Comparison of ENCODE assay signal across 9 mouse cellular contexts in the genomic region with DNA sequence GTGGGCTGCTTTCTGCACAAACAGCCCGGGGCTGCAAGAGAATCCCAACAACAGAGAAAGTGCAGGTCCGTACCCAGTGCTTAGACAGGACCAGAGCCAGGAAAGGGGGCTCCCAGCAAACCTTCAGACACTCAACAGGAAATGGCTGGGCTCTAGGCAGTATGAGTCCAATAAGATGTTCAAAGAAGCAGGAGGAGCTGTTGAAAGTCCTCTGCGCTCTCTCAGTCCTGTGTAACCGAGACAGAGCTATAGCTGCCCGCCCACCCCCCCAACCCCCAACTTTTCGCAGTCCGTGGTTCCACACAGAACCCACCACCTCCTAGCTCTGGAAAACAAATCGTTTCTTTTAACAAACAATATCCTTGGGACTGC. TPM values are rescaled to one million over a fixed set of nuclear protein-coding genes. Genes with fewer than 3 reads are reported as not detected.
DNase-seq lines count a peak whose midpoint lies in the region; ATAC-seq and TF ChIP-seq lines count a peak whose summit lies in the region.
"Had no signal": no experiment of that assay in that cellular context is flagged by ENCODE, and none has a peak within 500 bp of the region (broad histone marks: within the 10 kb centered on the region; RNA-seq: fewer than 3 reads in every experiment).

No protein-coding gene starts in this region.

- peak overlapping the region; percentile 64 for H3K27ac ChIP-seq in heart, adult 2 months
- no peak overlapping the region for H3K27ac ChIP-seq in forebrain, embryonic 14.5 days (ENCODE audit: low read depth, low read length)

- H3K4me1 ChIP-seq in heart, adult 2 months (ENCODE audit: control insufficient read depth, insufficient read depth, low read length), result no peaks in the 10 kb centered on the region
- H3K4me1 ChIP-seq in forebrain, embryonic 14.5 days (ENCODE audit: control insufficient read depth, insufficient read depth, low read length), result peaks cover 3% of the 10 kb centered on the region

- no peak for TF ChIP-seq POLR2A in heart, adult 2 months (IDR thresholded peaks at IDR 0.05; ENCODE audit: insufficient read depth, low read depth, low read length)
- no peak for TF ChIP-seq POLR2A in myocyte (IDR thresholded peaks at IDR 0.05; ENCODE audit: insufficient read length, low read depth)

- peaks cover 3% of the 10 kb centered on the region for H3K27me3 ChIP-seq in heart, adult 2 months (ENCODE audit: control insufficient read depth, insufficient read depth, low read length)
- H3K27me3 ChIP-seq in forebrain, embryonic 14.5 days (replicated peaks; ENCODE audit: control insufficient read depth, insufficient read depth, low read length), result 0 out of 2 replicates have a peak, but pooled peaks cover 10% of the 10 kb centered on the region
- peaks cover 66% of the 10 kb centered on the region for H3K27me3 ChIP-seq in myocyte (ENCODE audit: control insufficient read depth, insufficient read depth, insufficient read length)

- H3K36me3 ChIP-seq in heart, adult 2 months (ENCODE audit: control insufficient read depth, insufficient read depth, low read length), result no peaks in the 10 kb centered on the region
- H3K36me3 ChIP-seq in forebrain, embryonic 14.5 days (ENCODE audit: control insufficient read depth, insufficient read depth, low read length), result no peaks in the 10 kb centered on the region
- no peaks in the 10 kb centered on the region for H3K36me3 ChIP-seq in myocyte (ENCODE audit: control insufficient read depth, insufficient read depth)

- H3ac ChIP-seq in myocyte (ENCODE audit: control insufficient read depth, insufficient read length), result no peak overlapping the region

- intact Hi-C loops in heart, adult 2 months (cut with DNase I), result no loop called here
- intact Hi-C loops in heart, postnatal 25 days (cut with DNase I), result no loop called here

- TF ChIP-seq CTCF in heart, adult 2 months (IDR thresholded peaks at IDR 0.05), result no peak

- DNase-seq in heart, adult 2 months, result no peak
- no peak for DNase-seq in heart, postnatal 25 days (ENCODE audit: low spot score)
- DNase-seq in forebrain, embryonic 14.5 days (ENCODE audit: low spot score), result peak; percentile 7
- DNase-seq in kidney, postnatal 4 days, result peak; percentile 31 to 47
- DNase-seq in cerebellum, adult 11 months, result no peak
- DNase-seq in adrenal gland, postnatal 25 days, result no peak
- DNase-seq in MN1 (ENCODE audit: low spot score), result no peak

- WGBS in heart, adult 2 months, result 7% methylated on average over 8 of the region's 8 CpGs
- WGBS in forebrain, embryonic 14.5 days, result 3% methylated on average over 8 of the region's 8 CpGs

- no peaks in the 10 kb centered on the region for H3K9me3 ChIP-seq in forebrain, embryonic 14.5 days (replicated peaks; ENCODE audit: control insufficient read depth, low read length)

- no peaks in the 10 kb centered on the region for H3K79me2 ChIP-seq in heart, adult 2 months (replicated peaks; ENCODE audit: control insufficient read depth, insufficient read depth, low read length)
- H3K79me2 ChIP-seq in myocyte (ENCODE audit: control insufficient read depth, insufficient read depth), result no peaks in the 10 kb centered on the region

- H3K4me2 ChIP-seq in forebrain, embryonic 14.5 days (ENCODE audit: low read length), result peak overlapping the region; percentile 100
- peak overlapping the region; percentile 65 for H3K4me2 ChIP-seq in myocyte (ENCODE audit: low read depth)

- no peak for ATAC-seq in forebrain, embryonic 14.5 days

- H3K9ac ChIP-seq in heart, adult 2 months (ENCODE audit: low read depth, low read length), result peak overlapping the region; percentile 58
- peak overlapping the region; percentile 58 for H3K9ac ChIP-seq in forebrain, embryonic 14.5 days (ENCODE audit: low read length)

- peak overlapping the region; percentile 53 for H3K4me3 ChIP-seq in heart, adult 2 months
- peak overlapping the region; percentile 52 for H3K4me3 ChIP-seq in forebrain, embryonic 14.5 days (ENCODE audit: low read depth, low read length)
- H3K4me3 ChIP-seq in myocyte, result no peak overlapping the region
- H3K4me3 ChIP-seq: erythroblast, embryonic 14.5 days had no signal

- no peak for TF ChIP-seq EP300 in heart, adult 2 months (IDR thresholded peaks at IDR 0.05; ENCODE audit: insufficient read depth, low read depth, low read length)

TF ChIP-seq in myocyte, 11 proteins besides CTCF, POLR2A, EP300 and RAD21:
- TF ChIP-seq USF1 (IDR thresholded peaks at IDR 0.05; ENCODE audit: low read depth), result no peak
- no peak for TF ChIP-seq TCF12 (IDR thresholded peaks at IDR 0.05; ENCODE audit: insufficient read depth, poor library complexity, severe bottlenecking)
- no peak for TF ChIP-seq REST (IDR thresholded peaks at IDR 0.05; ENCODE audit: insufficient read depth, insufficient read length)
- TF ChIP-seq MAX (IDR thresholded peaks at IDR 0.05; ENCODE audit: low read depth), result no peak
- TF ChIP-seq MYOG (IDR thresholded peaks at IDR 0.05; ENCODE audit: control insufficient read depth in 1 of 3, insufficient read depth in 1 of 3, insufficient read length in 2 of 3, low read depth in 2 of 3), result no peak
- TF ChIP-seq CEBPB (IDR thresholded peaks at IDR 0.05; ENCODE audit: insufficient read depth, poor library complexity, severe bottlenecking), result no peak
- TF ChIP-seq MYOD1 (IDR thresholded peaks at IDR 0.05; ENCODE audit: control insufficient read depth in 1 of 3, insufficient read length in 2 of 3, low read depth in 2 of 3), result no peak
- no peak for TF ChIP-seq E2F4 (IDR thresholded peaks at IDR 0.05; ENCODE audit: insufficient read depth)
- TF ChIP-seq SRF (IDR thresholded peaks at IDR 0.05; ENCODE audit: control insufficient read depth, insufficient read length, low read depth), result no peak
- TF ChIP-seq POLR2AphosphoS2 (IDR thresholded peaks at IDR 0.05; ENCODE audit: insufficient read length, low read depth), result no peak
- TF ChIP-seq TCF3 (IDR thresholded peaks at IDR 0.05; ENCODE audit: insufficient read length, low read depth), result no peak

RNA-seq across cellular contexts. Expression of a gene that starts 0.8 kb away (rescaled TPM):
- 1 to 10 TPM; 7.1 to 8.2 TPM for total RNA-seq in heart, adult 2 months (2021)
- polyA plus RNA-seq in heart, adult 2 months (2012; rRNA removed), result 12.0 and 25.7 TPM in 2 replicates
- total RNA-seq in heart, postnatal 25 days (2021), result 1 to 10 TPM; 7.7 to 8.7 TPM
- 3.7 and 5.7 TPM in 2 replicates for polyA plus RNA-seq in forebrain, embryonic 14.5 days (2014; fragmentation: Nextera tagmentation; extraction: Ambion mirVana)
- polyA plus RNA-seq in myocyte (2012; fragmentation: generic; extraction: Trizol), result 0.16 TPM
- 1.5 and 3.4 TPM in 2 replicates for total RNA-seq in adrenal gland, postnatal 25 days (2021)
- polyA plus RNA-seq: erythroblast, embryonic 14.5 days had no signal

Comparison
In these comparisons a context has a peak if more than half of its experiments do, and no peak if none do; other contexts are left out.
1. DNase-seq: peak in forebrain, embryonic 14.5 days (single experiment) and kidney, postnatal 4 days (2 of 2); none in heart, adult 2 months (0 of 2), heart, postnatal 25 days (single experiment), cerebellum, adult 11 months (single experiment), adrenal gland, postnatal 25 days (single experiment) and MN1 (single experiment).